Mouse (Mus musculus) liver, postnatal 0 days (tissue): Measurements from ENCODE around the gene Pdlim3.

Experiments
- CTCF ChIP-seq: sonication (generic); IDR thresholded peaks from 2 replicates; pipeline ENCODE4 v1.5.1; 2016; ENCODE audit warnings: antibody characterized with exemption, low read depth
- EP300 ChIP-seq: IDR thresholded peaks from 2 replicates; pipeline ENCODE4 v1.6.1; 2016; ENCODE audit warnings: antibody characterized with exemption, low read depth, mild to moderate bottlenecking

- TF ChIP-seq EP300 (no peak), CTCF (no peak)
Measured at GRCm38 (mm10) chr8:45901626-45902025, 16.4 kb downstream of the Pdlim3 start.
